Mouse (Mus musculus) liver, embryonic 14.5 days (tissue): ENCODE data around the gene Usb1. TPM values are rescaled to one million over a fixed set of nuclear protein-coding genes. Genes with fewer than 3 reads are reported as not detected.
A peak's percentile ranks its signal among the peaks of the same experiment; 100 is the strongest.

ENCODE experiments used
- ATAC-seq: fragments of 200-750 bp; cut with Nextera tagmentation; 2 replicates; pipeline ENCODE4 v1.8.0; 2017; ENCODE audit warnings: moderate number of reproducible peaks, mild to moderate bottlenecking, moderate library complexity; ENCODE audit not compliant: insufficient read depth
- DNase-seq, 3 experiments: peaks; one replicate each; pipeline ENCODE4 v3.0.0-alpha.2; 2012 to 2013; ENCODE audit warnings: low read depth in 3 of 3, low spot score in 3 of 3
- H3K27ac ChIP-seq: fragments of 300-500 bp; sonication (generic); 2 replicates; pipeline ENCODE4 v1.5.1; 2014; ENCODE audit warnings: moderate library complexity, mild to moderate bottlenecking, control low read depth, inconsistent platforms
- H3K27me3 ChIP-seq: fragments of 300-500 bp; sonication (generic); 2 replicates; pipeline ENCODE4 v1.6.1; 2014; ENCODE audit warnings: mild to moderate bottlenecking, low read length, moderate library complexity; ENCODE audit not compliant: control insufficient read depth, insufficient read depth
- H3K36me3 ChIP-seq: fragments of 300-500 bp; sonication (generic); replicated peaks from 2 replicates; pipeline ENCODE4 v1.6.1; 2014; ENCODE audit warnings: low read depth; ENCODE audit not compliant: control insufficient read depth, insufficient read depth
- H3K4me1 ChIP-seq, 2 experiments: fragments of 200-500 bp in 1 of 2; fragments of 300-500 bp in 1 of 2; sonication (generic) in 1 of 2; replicated peaks; 2 replicates each; pipeline ENCODE4 v1.6.1; 2012 to 2014; ENCODE audit warnings: antibody characterized with exemption in 1 of 2, inconsistent platforms in 1 of 2, low read length in 1 of 2; ENCODE audit not compliant: control insufficient read depth in 2 of 2, insufficient read depth in 2 of 2
- H3K4me2 ChIP-seq: fragments of 300-500 bp; sonication (generic); 2 replicates; pipeline ENCODE4 v1.6.1; 2014; ENCODE audit warnings: low read depth, mild to moderate bottlenecking, control low read depth, moderate library complexity
- H3K4me3 ChIP-seq, 2 experiments: fragments of 200-500 bp in 1 of 2; fragments of 300-500 bp in 1 of 2; sonication (generic) in 1 of 2; 2 replicates each; pipeline ENCODE4 v1.5.1; 2012 to 2014; ENCODE audit warnings: low read depth in 2 of 2, low read length in 2 of 2, mild to moderate bottlenecking in 2 of 2, control low read depth in 1 of 2, inconsistent platforms in 1 of 2, moderate library complexity in 1 of 2; ENCODE audit not compliant: insufficient read depth in 1 of 2
- H3K9ac ChIP-seq: fragments of 300-500 bp; sonication (generic); replicated peaks from 2 replicates; pipeline ENCODE4 v1.6.1; 2014; ENCODE audit warnings: mild to moderate bottlenecking, control low read depth, moderate library complexity
- H3K9me3 ChIP-seq: fragments of 300-500 bp; sonication (generic); 2 replicates; pipeline ENCODE4 v1.6.1; 2016; ENCODE audit warnings: low read length, mixed read lengths; ENCODE audit not compliant: control insufficient read depth
- CTCF ChIP-seq: IDR thresholded peaks from 2 replicates; pipeline ENCODE4 v1.5.1; 2016; ENCODE audit warnings: antibody characterized with exemption, low read depth, control low read depth
- EP300 ChIP-seq: IDR thresholded peaks from 2 replicates; pipeline ENCODE4 v1.6.1; 2016; ENCODE audit warnings: antibody characterized with exemption, low read depth
- WGBS: fragments of 180-500 bp; shearing (Covaris S2); extraction: QIAGEN DNeasy Blood & Tissue Kit; methylation state at CpG from one replicate; pipeline ENCODE4 v1.1.7; 2014; ENCODE audit not compliant: insufficient replicate concordance; 5-methylcytosine and 5-hydroxymethylcytosine counted together
- polyA plus RNA-seq, 2 experiments: library from polyadenylated mRNA; depleted of rRNA in 1 of 2; stranded (reverse) in 1 of 2; unstranded in 1 of 2; fragments of >200 nt; fragmentation: Nextera tagmentation in 1 of 2; extraction: Ambion mirVana in 1 of 2; gene quantifications; 2 replicates each; pipeline versions ENCODE4 v1.2.1 to v1.2.3; 2012 to 2014

Gene Usb1
- polyA plus RNA-seq, 2 experiments = 8.7 to 9.3 TPM

DNA sequence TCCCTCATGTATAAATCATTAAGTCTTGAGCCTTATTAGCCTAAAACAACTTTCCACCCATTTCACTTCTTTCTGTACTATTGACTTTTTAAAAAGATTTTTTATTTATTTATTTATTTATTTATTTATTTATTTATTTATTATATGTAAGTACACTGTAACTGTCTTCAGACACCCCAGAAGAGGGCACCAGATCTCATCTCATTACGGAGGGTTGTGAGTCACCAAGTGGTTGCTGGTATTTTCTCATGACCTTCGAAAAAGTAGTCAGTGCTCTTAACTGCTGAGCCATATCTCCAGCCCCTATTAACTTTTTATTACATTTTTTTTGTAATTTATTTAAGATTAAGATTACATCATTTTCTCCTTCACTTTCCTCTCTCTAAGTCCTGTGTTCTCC, 17.4 kb upstream of the Usb1 start:
- DNase-seq (no peak), ATAC-seq (no peak)
- H3K9me3 ChIP-seq = no peaks in the 10 kb centered on the region
- no peak overlapping the region for H3K4me2 ChIP-seq
- WGBS = 38% methylated on average over 2 of the region's 2 CpGs
- H3K4me3 ChIP-seq = no peak overlapping the region
- H3K9ac ChIP-seq = no peak overlapping the region
- no peaks in the 10 kb centered on the region for H3K4me1 ChIP-seq
- TF ChIP-seq EP300 (no peak), CTCF (no peak)
- no peak overlapping the region for H3K27ac ChIP-seq
- H3K36me3 ChIP-seq = no peaks in the 10 kb centered on the region
- peaks cover under 1% of the 10 kb centered on the region; the same call in 1 of the 2 replicates for H3K27me3 ChIP-seq

DNA sequence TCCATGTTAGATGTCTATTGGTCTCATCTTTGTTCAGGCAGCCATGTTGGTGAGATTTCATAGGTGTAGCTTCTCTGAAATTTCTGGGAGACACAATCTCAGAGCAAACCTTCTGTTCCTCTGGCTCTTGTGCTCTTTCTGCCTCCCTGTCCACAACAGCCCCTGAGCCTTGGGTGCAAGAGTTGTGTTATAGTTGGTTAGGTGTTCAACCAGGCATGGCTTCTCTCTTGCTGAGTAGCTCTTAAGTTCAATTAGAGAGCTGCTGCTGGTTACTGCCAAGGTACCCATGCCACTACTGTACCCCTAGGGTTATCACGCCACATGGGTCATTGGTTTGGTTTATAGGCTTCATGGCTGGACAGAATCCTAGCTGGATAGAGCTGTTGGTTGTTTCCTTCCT, 16.7 kb upstream of the Usb1 start:
- H3K4me1 ChIP-seq = no peaks in the 10 kb centered on the region
- no peak for ATAC-seq
- 68% methylated on average over 1 of the region's 1 CpGs for WGBS

GRCm38 (mm10) chr8:95320224-95321139, 11.6 kb upstream of the Usb1 start:
- DNase-seq (peak in 1 of 3 experiments; percentile 38), ATAC-seq (peak; percentile 51; the same call in 1 of the 2 replicates)
- Histone ChIP-seq H3K36me3 (no peaks in the 10 kb centered on the region), H3K4me2 (peak overlapping the region; percentile 67), H3K27ac (no peak overlapping the region), H3K27me3 (peaks cover 8% of the 10 kb centered on the region; the same call in 1 of the 2 replicates), H3K4me3 (peak overlapping the region; percentile 40 to 43), H3K9me3 (no peaks in the 10 kb centered on the region), H3K9ac (no peak overlapping the region), H3K4me1 (no peaks in the 10 kb centered on the region)
- 5% methylated on average over 41 of the region's 41 CpGs for WGBS
- peak; percentile 46 for TF ChIP-seq CTCF
- TF ChIP-seq EP300 = no peak

More for the DNA sequence above, 16.7 kb upstream of the Usb1 start:
- H3K4me2 ChIP-seq = no peak overlapping the region
- TF ChIP-seq EP300 = no peak
- H3K4me3 ChIP-seq = no peak overlapping the region
- peaks cover 5% of the 10 kb centered on the region; the same call in 1 of the 2 replicates for H3K27me3 ChIP-seq
- H3K36me3 ChIP-seq = no peaks in the 10 kb centered on the region
- no peak for DNase-seq
- no peak overlapping the region for H3K27ac ChIP-seq
- no peaks in the 10 kb centered on the region for H3K9me3 ChIP-seq
- no peak overlapping the region for H3K9ac ChIP-seq

GRCm38 (mm10) chr8:95323201-95323600, 8.9 kb upstream of the Usb1 start:
- no peak for ATAC-seq
- no peak for DNase-seq
- WGBS = 64% methylated on average over 3 of the region's 3 CpGs
- H3K27ac ChIP-seq = no peak overlapping the region
- TF ChIP-seq CTCF = no peak
- no peak for TF ChIP-seq EP300
- H3K27me3 ChIP-seq = peaks cover 8% of the 10 kb centered on the region; the same call in 1 of the 2 replicates
- no peak overlapping the region for H3K9ac ChIP-seq
- H3K36me3 ChIP-seq = no peaks in the 10 kb centered on the region
- H3K9me3 ChIP-seq = no peaks in the 10 kb centered on the region
- H3K4me1 ChIP-seq = no peaks in the 10 kb centered on the region
- no peak overlapping the region for H3K4me2 ChIP-seq
- H3K4me3 ChIP-seq = no peak overlapping the region

DNA sequence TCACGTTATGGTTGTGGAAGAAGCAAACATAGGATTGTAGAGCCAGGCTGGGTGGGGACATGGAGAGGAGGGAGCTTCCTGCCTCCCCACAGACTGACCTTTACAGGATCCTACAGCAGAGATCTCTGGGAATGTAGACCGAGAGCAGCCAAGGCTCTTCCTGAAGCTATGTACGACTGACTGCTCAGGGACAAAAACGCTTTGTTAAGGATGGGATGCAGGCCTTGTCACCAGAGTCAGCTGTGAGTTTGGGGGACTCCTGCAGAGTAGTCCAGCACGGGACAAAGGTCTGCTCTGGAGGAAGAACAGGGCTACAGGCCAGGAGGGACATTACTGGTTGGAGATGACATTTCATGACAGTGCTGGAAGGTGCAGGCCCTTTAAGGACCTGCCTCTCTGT, 7.4 kb upstream of the Usb1 start:
- no peak for TF ChIP-seq CTCF
- TF ChIP-seq EP300 = no peak
- Histone ChIP-seq H3K27ac (no peak overlapping the region), H3K4me3 (no peak overlapping the region), H3K27me3 (peaks cover 8% of the 10 kb centered on the region; the same call in 1 of the 2 replicates), H3K4me1 (no peaks in the 10 kb centered on the region), H3K4me2 (no peak overlapping the region), H3K36me3 (no peaks in the 10 kb centered on the region), H3K9ac (no peak overlapping the region), H3K9me3 (no peaks in the 10 kb centered on the region)
- 56% methylated on average over 5 of the region's 5 CpGs for WGBS
- ATAC-seq (no peak), DNase-seq (no peak)
